Mouse (Mus musculus): Measurements from ENCODE around the gene Ryr2. TPM values are rescaled to one million over a fixed set of nuclear protein-coding genes. Genes with fewer than 3 reads are reported as not detected.

Ryr2 gene
- polyA plus RNA-seq, 1 experiment from 2014 or later, result 0.43 TPM

DNA sequence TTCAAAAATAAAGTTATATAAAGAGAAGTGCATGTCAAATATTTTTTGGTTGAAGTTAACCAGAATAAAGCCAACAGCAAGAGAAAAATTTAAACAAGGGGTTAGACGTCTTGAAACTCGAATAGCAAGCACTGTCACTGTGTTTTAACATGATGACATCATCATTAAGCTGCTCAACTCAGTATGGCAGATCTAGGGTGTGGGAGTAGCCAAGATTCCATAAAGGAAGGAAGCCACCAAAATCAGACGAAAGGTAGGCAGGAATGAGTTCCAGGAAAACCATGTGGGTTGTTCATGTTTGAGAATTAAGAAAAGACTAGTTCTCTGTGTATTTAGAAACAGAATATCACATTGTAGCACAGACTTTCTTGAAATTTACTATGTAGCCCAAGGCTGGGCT, 192.1 kb downstream of the Ryr2 start:
- no peak overlapping the region for H3K4me3 ChIP-seq (ENCODE audit: low read depth, low read length)
- no peaks in the 10 kb centered on the region for H3K9me3 ChIP-seq (ENCODE audit: control insufficient read depth, low read length)
- no peak overlapping the region for H3K9ac ChIP-seq (ENCODE audit: low read depth, low read length)
- WGBS, result 78% methylated on average over 3 of the region's 3 CpGs
- no peak for ATAC-seq (ENCODE audit: low read depth)
- H3K4me1 ChIP-seq (ENCODE audit: control insufficient read depth, insufficient read depth, low read length), result no peaks in the 10 kb centered on the region
- H3K27me3 ChIP-seq (replicated peaks; ENCODE audit: control insufficient read depth, insufficient read depth, low read length), result no peaks in the 10 kb centered on the region
- H3K36me3 ChIP-seq (ENCODE audit: control insufficient read depth, insufficient read depth, low read length), result no peaks in the 10 kb centered on the region
- H3K27ac ChIP-seq (replicated peaks; ENCODE audit: low read depth, low read length), result no peak overlapping the region
- no peak overlapping the region for H3K4me2 ChIP-seq (ENCODE audit: low read depth, low read length)
- DNase-seq (ENCODE audit: low spot score), result no peak

GRCm38 (mm10) chr13:11912208-11912607, 194.5 kb downstream of the Ryr2 start:
- no peak overlapping the region for H3K4me2 ChIP-seq (ENCODE audit: low read depth, low read length)
- H3K9ac ChIP-seq (ENCODE audit: low read depth, low read length), result no peak overlapping the region
- DNase-seq (ENCODE audit: low spot score) (no peak), ATAC-seq (ENCODE audit: low read depth) (no peak)
- no peaks in the 10 kb centered on the region for H3K36me3 ChIP-seq (ENCODE audit: control insufficient read depth, insufficient read depth, low read length)
- WGBS, result 75% methylated on average over 2 of the region's 2 CpGs
- H3K27ac ChIP-seq (replicated peaks; ENCODE audit: low read depth, low read length), result no peak overlapping the region
- no peaks in the 10 kb centered on the region for H3K27me3 ChIP-seq (replicated peaks; ENCODE audit: control insufficient read depth, insufficient read depth, low read length)
- no peak overlapping the region for H3K4me3 ChIP-seq (ENCODE audit: low read depth, low read length)
- no peaks in the 10 kb centered on the region for H3K4me1 ChIP-seq (ENCODE audit: control insufficient read depth, insufficient read depth, low read length)
- H3K9me3 ChIP-seq (ENCODE audit: control insufficient read depth, low read length), result no peaks in the 10 kb centered on the region

DNA sequence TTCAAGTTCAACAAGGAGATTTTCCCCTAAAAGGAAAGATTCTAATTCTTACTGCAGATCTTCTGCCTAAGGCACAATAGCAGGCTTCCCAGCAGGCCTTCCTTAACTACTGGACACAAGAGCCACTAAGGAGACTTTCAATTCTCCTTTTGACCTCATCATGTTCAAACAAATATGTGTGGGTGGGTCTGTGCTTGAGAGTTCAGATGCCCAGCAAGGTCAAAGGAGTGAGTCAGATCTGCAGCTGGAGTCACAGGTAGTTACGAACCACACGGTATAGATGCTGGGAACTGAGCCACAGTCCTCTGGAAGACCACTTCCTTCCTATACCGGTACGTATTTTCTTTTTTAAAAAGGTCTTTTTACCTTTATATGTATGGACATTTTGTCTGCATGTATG, 198.6 kb downstream of the Ryr2 start:
- Histone ChIP-seq H3K36me3 (ENCODE audit: control insufficient read depth, insufficient read depth, low read length) (no peaks in the 10 kb centered on the region), H3K27me3 (replicated peaks; ENCODE audit: control insufficient read depth, insufficient read depth, low read length) (no peaks in the 10 kb centered on the region), H3K9ac (ENCODE audit: low read depth, low read length) (no peak overlapping the region), H3K4me2 (ENCODE audit: low read depth, low read length) (no peak overlapping the region), H3K27ac (replicated peaks; ENCODE audit: low read depth, low read length) (no peak overlapping the region), H3K4me1 (ENCODE audit: control insufficient read depth, insufficient read depth, low read length) (no peaks in the 10 kb centered on the region), H3K4me3 (ENCODE audit: low read depth, low read length) (no peak overlapping the region), H3K9me3 (ENCODE audit: control insufficient read depth, low read length) (no peaks in the 10 kb centered on the region)
- 81% methylated on average over 4 of the region's 4 CpGs for WGBS
- no peak for DNase-seq (ENCODE audit: low spot score)
- ATAC-seq (ENCODE audit: low read depth), result no peak

DNA sequence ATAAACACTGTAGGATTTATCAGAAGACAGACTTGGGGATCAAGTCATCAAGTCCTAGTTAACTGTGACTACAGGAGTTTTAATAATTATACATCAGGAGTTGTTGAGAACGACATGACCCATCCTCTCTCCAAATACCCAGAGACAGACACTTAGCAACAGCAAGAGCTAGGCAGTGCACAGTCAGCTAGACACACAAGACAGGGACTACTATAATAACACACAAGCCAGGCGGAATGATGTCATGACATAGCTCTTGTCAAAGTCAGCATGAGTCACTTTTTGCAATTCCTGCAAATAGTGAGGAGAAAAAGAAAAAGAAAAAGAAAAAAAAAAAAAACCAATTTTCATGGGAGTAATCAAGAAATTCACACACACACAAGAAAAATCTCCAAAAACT, 201.6 kb downstream of the Ryr2 start:
- DNase-seq (ENCODE audit: low spot score) (no peak), ATAC-seq (ENCODE audit: low read depth) (no peak)
- 70% methylated on average over 2 of the region's 2 CpGs for WGBS

DNA sequence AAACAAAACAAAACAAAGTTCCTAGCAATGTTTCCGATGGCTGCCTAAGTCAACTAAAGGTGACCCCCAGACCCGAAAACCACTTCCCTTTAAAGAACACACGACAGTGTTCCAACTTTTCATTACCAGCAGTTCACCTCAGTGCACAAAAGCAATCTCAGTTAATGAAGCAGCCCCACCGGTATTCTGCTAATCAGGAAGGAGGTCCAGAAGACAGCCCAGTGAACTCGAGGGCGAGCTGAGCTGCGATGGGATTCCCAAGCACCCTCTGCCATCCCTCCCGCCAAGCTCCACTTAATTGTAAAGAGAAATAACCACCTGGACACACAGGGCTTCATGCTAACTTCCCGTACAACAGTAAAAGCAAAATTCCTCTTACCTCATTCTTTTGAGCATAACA, 203.5 kb downstream of the Ryr2 start:
- no peaks in the 10 kb centered on the region for H3K27me3 ChIP-seq (replicated peaks; ENCODE audit: control insufficient read depth, insufficient read depth, low read length)
- H3K4me1 ChIP-seq (ENCODE audit: control insufficient read depth, insufficient read depth, low read length), result no peaks in the 10 kb centered on the region
- WGBS, result 49% methylated on average over 9 of the region's 9 CpGs
- H3K4me3 ChIP-seq (ENCODE audit: low read depth, low read length), result no peak overlapping the region
- 0 out of 2 replicates have a peak, but pooled peaks cover 4% of the 10 kb centered on the region for H3K9me3 ChIP-seq (ENCODE audit: control insufficient read depth, low read length)
- H3K27ac ChIP-seq (replicated peaks; ENCODE audit: low read depth, low read length), result no peak overlapping the region
- DNase-seq (ENCODE audit: low spot score) (no peak), ATAC-seq (ENCODE audit: low read depth) (no peak)
- no peak overlapping the region for H3K9ac ChIP-seq (ENCODE audit: low read depth, low read length)
- H3K36me3 ChIP-seq (ENCODE audit: control insufficient read depth, insufficient read depth, low read length), result no peaks in the 10 kb centered on the region
- no peak overlapping the region for H3K4me2 ChIP-seq (ENCODE audit: low read depth, low read length)

More for the DNA sequence above, 201.6 kb downstream of the Ryr2 start:
- Histone ChIP-seq H3K9me3 (ENCODE audit: control insufficient read depth, low read length) (0 out of 2 replicates have a peak, but pooled peaks cover 3% of the 10 kb centered on the region), H3K4me3 (ENCODE audit: low read depth, low read length) (no peak overlapping the region), H3K27ac (replicated peaks; ENCODE audit: low read depth, low read length) (no peak overlapping the region), H3K4me1 (ENCODE audit: control insufficient read depth, insufficient read depth, low read length) (no peaks in the 10 kb centered on the region), H3K9ac (ENCODE audit: low read depth, low read length) (no peak overlapping the region), H3K27me3 (replicated peaks; ENCODE audit: control insufficient read depth, insufficient read depth, low read length) (no peaks in the 10 kb centered on the region), H3K36me3 (ENCODE audit: control insufficient read depth, insufficient read depth, low read length) (no peaks in the 10 kb centered on the region), H3K4me2 (ENCODE audit: low read depth, low read length) (no peak overlapping the region)

DNA sequence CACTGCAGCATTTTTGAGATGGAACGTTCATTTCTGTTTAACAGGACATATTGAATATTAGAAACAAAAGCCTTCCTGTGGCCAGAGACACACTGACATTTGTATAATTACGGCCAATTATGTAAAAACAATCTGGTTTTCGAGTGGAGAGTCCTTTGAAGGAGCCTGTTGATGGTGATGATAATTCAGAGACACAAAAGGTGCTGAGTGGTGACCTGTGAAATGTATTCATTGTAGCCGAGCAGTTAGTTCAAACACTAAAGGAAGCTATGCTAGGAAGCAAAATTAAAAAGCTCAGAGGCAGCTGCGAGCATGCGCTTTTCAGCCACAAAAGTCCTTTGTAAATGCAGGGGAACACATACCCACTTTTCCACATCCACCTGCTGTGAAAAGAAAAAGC, 203.9 kb downstream of the Ryr2 start:
- WGBS, result 52% methylated on average over 6 of the region's 6 CpGs
- 0 out of 2 replicates have a peak, but pooled peaks cover 4% of the 10 kb centered on the region for H3K9me3 ChIP-seq (ENCODE audit: control insufficient read depth, low read length)
- ATAC-seq (ENCODE audit: low read depth) (no peak), DNase-seq (ENCODE audit: low spot score) (no peak)
- H3K4me3 ChIP-seq (ENCODE audit: low read depth, low read length), result no peak overlapping the region
- H3K27ac ChIP-seq (replicated peaks; ENCODE audit: low read depth, low read length), result no peak overlapping the region
- H3K36me3 ChIP-seq (ENCODE audit: control insufficient read depth, insufficient read depth, low read length), result no peaks in the 10 kb centered on the region
- H3K9ac ChIP-seq (ENCODE audit: low read depth, low read length), result no peak overlapping the region
- no peaks in the 10 kb centered on the region for H3K4me1 ChIP-seq (ENCODE audit: control insufficient read depth, insufficient read depth, low read length)
- H3K4me2 ChIP-seq (ENCODE audit: low read depth, low read length), result no peak overlapping the region
- no peaks in the 10 kb centered on the region for H3K27me3 ChIP-seq (replicated peaks; ENCODE audit: control insufficient read depth, insufficient read depth, low read length)

GRCm38 (mm10) chr13:11900631-11901030, 206.1 kb downstream of the Ryr2 start:
- no peaks in the 10 kb centered on the region for H3K4me1 ChIP-seq (ENCODE audit: control insufficient read depth, insufficient read depth, low read length)
- H3K4me2 ChIP-seq (ENCODE audit: low read depth, low read length), result no peak overlapping the region
- no peak overlapping the region for H3K9ac ChIP-seq (ENCODE audit: low read depth, low read length)
- no peak overlapping the region for H3K27ac ChIP-seq (replicated peaks; ENCODE audit: low read depth, low read length)
- 80% methylated on average over 2 of the region's 2 CpGs for WGBS
- 0 out of 2 replicates have a peak, but pooled peaks cover 4% of the 10 kb centered on the region for H3K9me3 ChIP-seq (ENCODE audit: control insufficient read depth, low read length)
- H3K36me3 ChIP-seq (ENCODE audit: control insufficient read depth, insufficient read depth, low read length), result no peaks in the 10 kb centered on the region
- no peak for ATAC-seq (ENCODE audit: low read depth)
- no peak overlapping the region for H3K4me3 ChIP-seq (ENCODE audit: low read depth, low read length)
- DNase-seq (ENCODE audit: low spot score), result no peak
- no peaks in the 10 kb centered on the region for H3K27me3 ChIP-seq (replicated peaks; ENCODE audit: control insufficient read depth, insufficient read depth, low read length)

DNA sequence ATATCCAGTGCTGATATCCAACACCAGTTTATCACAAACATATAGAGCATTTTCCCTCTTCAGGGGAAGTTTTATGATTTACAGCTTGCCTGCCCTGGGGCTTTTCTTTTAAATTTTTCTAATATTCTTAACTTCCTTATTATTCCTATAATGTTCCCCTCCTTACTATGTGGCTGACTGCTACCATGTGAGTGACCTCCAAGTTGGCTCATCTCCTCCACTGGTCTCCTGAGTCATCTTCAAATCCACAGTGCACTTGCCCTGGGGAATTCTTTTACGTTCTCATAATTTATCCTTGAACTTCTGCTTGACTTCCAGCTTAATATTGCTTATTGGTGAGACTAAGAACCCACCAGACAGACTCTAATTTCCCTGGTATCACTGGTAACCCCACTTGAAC, 211.1 kb downstream of the Ryr2 start:
- DNase-seq (ENCODE audit: low spot score) (no peak), ATAC-seq (ENCODE audit: low read depth) (no peak)
- Histone ChIP-seq H3K4me1 (ENCODE audit: control insufficient read depth, insufficient read depth, low read length) (no peaks in the 10 kb centered on the region), H3K36me3 (ENCODE audit: control insufficient read depth, insufficient read depth, low read length) (no peaks in the 10 kb centered on the region), H3K27me3 (replicated peaks; ENCODE audit: control insufficient read depth, insufficient read depth, low read length) (no peaks in the 10 kb centered on the region), H3K4me2 (ENCODE audit: low read depth, low read length) (no peak overlapping the region), H3K4me3 (ENCODE audit: low read depth, low read length) (no peak overlapping the region), H3K9ac (ENCODE audit: low read depth, low read length) (no peak overlapping the region), H3K27ac (replicated peaks; ENCODE audit: low read depth, low read length) (no peak overlapping the region), H3K9me3 (ENCODE audit: control insufficient read depth, low read length) (0 out of 2 replicates have a peak, but pooled peaks cover 4% of the 10 kb centered on the region)
- 49% methylated on average over 1 of the region's 1 CpGs for WGBS

DNA sequence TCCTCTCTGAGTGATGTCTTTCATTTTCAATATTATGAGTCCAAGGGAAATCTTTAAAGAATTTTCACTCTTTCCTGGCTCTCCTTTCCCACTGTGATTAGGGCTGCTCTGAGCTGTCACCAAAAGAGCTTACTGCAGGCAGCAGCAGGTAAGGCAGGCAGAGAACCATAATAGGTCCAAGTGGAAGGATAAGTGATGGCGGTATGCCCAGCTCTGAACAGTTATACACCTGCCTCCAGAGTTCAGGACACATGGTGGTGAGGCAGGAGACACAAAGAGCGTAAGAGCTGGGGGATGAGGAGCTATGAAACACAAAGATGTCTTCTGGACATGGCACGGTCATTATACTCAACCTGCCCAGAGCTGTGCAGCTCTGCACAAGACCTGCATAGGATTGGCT, 215.0 kb downstream of the Ryr2 start:
- no peaks in the 10 kb centered on the region for H3K9me3 ChIP-seq (ENCODE audit: control insufficient read depth, low read length)
- WGBS, result 85% methylated on average over 3 of the region's 3 CpGs
- ATAC-seq (ENCODE audit: low read depth), result no peak

More for the DNA sequence above, 215.0 kb downstream of the Ryr2 start:
- no peaks in the 10 kb centered on the region for H3K27me3 ChIP-seq (replicated peaks; ENCODE audit: control insufficient read depth, insufficient read depth, low read length)
- H3K9ac ChIP-seq (ENCODE audit: low read depth, low read length), result no peak overlapping the region
- H3K4me1 ChIP-seq (ENCODE audit: control insufficient read depth, insufficient read depth, low read length), result no peaks in the 10 kb centered on the region
- no peak for DNase-seq (ENCODE audit: low spot score)
- H3K4me2 ChIP-seq (ENCODE audit: low read depth, low read length), result no peak overlapping the region
- no peak overlapping the region for H3K4me3 ChIP-seq (ENCODE audit: low read depth, low read length)
- H3K36me3 ChIP-seq (ENCODE audit: control insufficient read depth, insufficient read depth, low read length), result no peaks in the 10 kb centered on the region
- H3K27ac ChIP-seq (replicated peaks; ENCODE audit: low read depth, low read length), result no peak overlapping the region

Data from embryonic facial prominence, embryonic 14.5 days (tissue).